Mouse (Mus musculus) thymus, postnatal 14 days (tissue): Measurements from ENCODE around the gene L1td1.
A peak's percentile ranks its signal among the peaks of the same experiment; 100 is the strongest.
"Not testable (repeated sequence)": the region's sequence is repeated elsewhere in the genome, so short reads cannot be mapped to it uniquely, and the experiment has no call there.

Source experiments
- DNase-seq: peaks from one replicate; pipeline ENCODE4 v3.0.0; 2021

Gene L1td1

DNA sequence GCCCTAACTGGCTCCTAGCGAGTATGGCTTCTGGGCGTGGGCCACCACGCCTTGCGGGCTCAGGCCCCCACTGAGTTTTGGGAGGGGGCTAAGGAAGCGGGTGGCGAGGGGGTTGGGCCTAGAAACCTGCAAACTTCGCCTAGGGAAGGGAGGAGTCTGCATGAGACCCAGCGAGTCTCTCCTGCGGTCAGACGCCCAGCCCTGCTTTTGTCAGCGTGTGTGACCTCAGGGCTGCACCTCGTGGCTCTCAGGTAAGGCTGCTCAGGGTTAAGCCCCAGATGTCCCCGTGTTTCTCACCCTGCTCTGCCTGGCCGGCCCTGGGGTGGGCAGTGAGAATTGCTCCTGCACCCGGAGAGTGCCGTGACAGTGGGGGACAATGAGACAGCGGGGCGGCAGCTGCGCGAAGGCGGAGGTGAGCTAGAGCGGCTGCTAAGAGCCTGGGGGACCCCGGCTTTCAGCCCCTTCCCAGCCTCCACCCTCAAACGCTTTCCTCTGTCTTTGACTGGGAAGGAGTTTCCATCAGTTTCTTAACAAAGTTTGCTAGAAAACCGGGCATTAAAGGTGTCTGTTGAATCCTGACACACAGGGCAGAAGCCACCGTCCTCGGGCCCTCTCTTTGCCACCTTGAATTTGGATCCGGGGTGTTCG lies at the start of gene L1td1:
TSS of gene L1td1 (plus strand) at position 145 of the 648 bp plus-strand sequence.
- no peak for DNase-seq

GRCm38 (mm10) chr4:98677506-98677905 lies 49.0 kb upstream of the L1td1 start:
- DNase-seq: no peak

- no peak for DNase-seq
Observed at GRCm38 (mm10) chr4:98686678-98687267, 39.8 kb upstream of the L1td1 start.

DNA sequence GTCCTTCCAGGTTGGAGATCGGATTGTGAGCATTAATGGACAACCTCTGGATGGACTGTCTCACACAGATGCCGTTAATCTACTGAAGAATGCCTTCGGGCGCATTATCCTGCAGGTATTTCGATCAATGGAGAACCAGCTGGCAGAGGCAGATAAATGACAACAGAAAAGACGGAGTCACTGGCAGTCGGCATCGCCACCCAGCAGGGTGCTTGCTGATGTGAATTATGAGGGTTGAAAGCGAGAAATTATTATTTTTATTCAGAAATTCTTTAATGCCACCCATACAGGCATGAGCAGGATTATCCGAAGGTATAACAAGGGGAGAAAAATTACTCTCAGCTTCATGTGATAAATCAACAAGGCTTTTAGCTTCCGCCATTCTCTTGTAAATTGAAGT lies 38.4 kb upstream of the L1td1 start:
- no peak for DNase-seq

DNA sequence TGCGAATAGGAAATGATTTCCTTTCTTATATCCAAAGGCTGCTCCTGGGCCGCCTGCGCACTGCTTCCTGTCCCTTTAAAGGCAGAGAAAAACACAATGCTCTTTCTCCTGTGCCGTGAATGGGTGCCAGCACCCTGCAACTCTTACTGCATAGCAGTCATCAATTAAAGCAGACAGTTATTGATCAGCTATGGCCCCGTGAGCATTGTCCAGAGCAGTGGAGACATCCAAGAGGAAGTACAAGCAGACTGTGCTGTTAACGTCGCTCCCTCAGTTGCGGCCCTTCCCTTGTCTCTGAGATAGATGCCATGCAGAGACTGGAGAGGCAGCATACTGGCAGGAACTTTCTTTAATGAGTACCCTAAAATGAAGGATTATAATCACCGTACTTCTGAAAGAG lies 38.0 kb upstream of the L1td1 start:
- DNase-seq: no peak

GRCm38 (mm10) chr4:98689988-98690387 lies 36.5 kb upstream of the L1td1 start:
- DNase-seq: peak; percentile 14

GRCm38 (mm10) chr4:98693465-98694185 lies 32.9 kb upstream of the L1td1 start:
- DNase-seq: no peak

DNA sequence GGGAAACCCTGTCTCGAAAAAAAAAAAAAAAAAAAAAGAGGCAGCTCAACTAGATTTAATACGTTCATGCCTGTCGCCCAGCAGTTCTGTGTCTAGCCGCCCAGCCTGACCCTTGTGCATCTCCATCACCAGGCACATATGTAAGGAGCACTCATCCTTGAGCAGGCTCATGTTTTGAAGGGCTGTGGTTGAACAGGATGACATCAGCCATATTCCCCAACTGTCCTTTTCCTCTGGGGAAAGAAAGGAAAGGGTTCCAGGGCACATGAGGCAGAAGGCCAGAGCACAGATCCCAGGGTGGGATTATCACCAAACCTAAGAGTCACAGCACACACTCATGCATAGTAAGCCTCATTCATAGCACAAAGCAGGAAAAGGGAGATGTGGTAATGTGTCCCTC lies 28.6 kb upstream of the L1td1 start:
- DNase-seq: no peak

DNA sequence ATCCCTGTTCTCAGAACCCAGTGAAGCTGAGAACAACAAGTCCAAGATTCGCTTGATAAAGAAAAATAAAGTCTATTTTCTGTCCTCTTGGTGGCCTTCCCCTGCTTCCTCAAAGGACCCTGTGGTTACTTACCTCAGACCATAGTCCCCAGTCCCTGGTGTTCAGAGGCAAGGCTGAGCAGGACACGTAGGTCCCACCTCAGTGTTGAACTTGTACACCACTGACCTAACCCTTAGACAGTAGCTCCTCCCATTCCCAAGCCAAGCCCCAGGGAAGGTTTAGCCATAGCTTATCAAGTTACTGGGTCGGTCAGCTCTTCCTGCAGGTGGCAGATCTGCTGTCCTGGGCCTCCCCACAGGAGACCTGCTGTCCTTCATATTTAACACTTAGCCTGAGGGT lies 27.6 kb upstream of the L1td1 start:
- DNase-seq: no peak

DNA sequence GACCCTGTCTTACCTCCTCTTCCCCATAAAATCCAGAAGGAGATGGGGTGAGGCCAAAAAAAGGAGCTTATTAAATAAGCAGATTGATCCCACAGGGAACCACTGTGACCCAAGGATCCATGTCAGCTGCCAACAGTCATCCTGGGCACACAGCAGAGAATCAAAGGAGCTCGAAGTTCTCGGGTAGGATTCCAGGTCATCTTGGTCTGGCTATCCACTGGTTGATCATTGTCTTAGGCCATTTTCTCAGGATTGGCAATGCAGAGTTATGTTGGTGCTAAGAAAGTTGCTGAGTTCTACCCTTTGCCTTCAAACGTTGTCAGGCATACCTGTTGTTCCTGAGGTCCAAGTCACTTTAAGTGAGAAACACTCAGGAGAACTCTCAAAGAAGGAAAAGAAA lies 26.4 kb upstream of the L1td1 start:
- DNase-seq: no peak

GRCm38 (mm10) chr4:98702201-98702894 lies 24.2 kb upstream of the L1td1 start:
- peak; percentile 57 for DNase-seq

GRCm38 (mm10) chr4:98710891-98711290 lies 15.6 kb upstream of the L1td1 start:
- DNase-seq: no peak

GRCm38 (mm10) chr4:98717735-98718546 lies 8.6 kb upstream of the L1td1 start:
- no peak for DNase-seq

GRCm38 (mm10) chr4:98718547-98718917 lies 8.0 kb upstream of the L1td1 start:
- no peak for DNase-seq

DNA sequence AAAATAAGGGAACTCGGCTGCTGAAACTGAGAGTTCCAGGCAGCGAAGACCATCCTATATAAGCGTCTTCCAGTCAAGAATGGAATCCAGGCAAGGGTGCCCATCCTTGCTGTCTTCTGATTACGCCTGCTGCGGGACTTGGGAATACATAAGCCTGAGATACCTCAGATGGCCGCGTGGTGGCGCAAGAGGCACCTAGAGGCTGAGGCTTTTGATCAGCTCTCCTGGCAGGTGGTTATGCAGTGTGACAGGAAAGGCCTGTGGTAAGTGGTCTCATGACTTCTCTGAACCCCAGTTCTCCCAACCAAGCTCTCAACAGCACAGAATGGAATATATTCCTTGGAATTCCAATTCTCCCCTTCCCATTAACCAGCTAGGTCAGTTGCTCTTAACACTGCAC lies 4.1 kb upstream of the L1td1 start:
- peak; percentile 76 for DNase-seq

GRCm38 (mm10) chr4:98724682-98725081 lies 1.9 kb upstream of the L1td1 start:
- DNase-seq: not testable (repeated sequence)

GRCm38 (mm10) chr4:98725439-98725838 lies 1.1 kb upstream of the L1td1 start:
- DNase-seq: no peak

DNA sequence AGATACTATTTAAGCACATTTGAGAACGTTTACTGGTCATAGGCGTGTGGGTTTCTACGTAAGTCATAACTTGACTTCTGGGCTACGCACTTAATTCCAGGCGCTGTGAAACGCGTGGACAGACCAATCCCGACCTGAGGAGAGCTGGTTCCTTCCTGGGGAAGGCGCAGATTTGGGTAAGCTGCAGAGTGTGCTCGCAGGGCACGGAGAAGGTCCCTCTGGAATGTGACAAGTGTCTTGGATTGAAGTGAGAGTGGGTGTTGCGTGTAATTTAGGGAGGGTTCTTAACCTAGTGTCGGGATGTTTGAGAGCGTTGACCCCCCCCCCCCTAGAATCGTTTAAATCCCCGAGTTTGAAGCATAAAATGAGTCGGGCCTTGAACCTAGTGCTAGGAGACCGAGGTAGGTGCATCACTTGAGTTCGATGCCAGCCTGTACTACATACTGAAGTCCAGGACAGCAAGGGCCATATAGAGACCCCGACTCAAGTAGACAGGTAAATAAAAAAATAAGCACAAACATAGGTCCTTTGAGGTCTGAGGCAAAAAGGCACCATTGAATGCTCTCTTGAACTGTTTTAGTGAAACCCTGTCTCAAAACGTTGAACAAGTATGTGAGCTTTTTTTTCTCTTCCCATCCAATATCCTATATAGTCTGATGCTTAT lies 893 bp downstream of the L1td1 start:
- no peak for DNase-seq

DNA sequence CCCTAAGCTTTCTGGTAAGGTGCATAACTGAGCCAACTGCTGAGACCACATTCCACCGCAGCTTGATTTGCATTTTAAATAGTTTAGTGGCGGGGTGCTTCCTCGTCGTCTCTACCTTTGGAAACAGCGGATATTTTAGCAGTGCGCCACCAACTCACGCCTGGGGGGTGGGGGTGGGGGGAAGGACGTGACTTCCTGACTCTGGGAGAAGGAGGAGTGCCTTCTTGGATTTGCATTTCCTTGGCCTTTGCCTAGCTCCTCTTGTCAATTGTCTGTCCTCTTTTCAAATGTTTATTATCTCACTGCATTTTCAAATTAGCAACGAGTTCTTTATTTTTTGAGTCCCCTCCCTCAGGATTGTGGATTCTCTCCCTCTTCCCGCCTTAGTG lies 1.4 kb downstream of the L1td1 start:
- no peak for DNase-seq

- no peak for DNase-seq
Observed at GRCm38 (mm10) chr4:98728716-98729115, 2.2 kb downstream of the L1td1 start.

DNA sequence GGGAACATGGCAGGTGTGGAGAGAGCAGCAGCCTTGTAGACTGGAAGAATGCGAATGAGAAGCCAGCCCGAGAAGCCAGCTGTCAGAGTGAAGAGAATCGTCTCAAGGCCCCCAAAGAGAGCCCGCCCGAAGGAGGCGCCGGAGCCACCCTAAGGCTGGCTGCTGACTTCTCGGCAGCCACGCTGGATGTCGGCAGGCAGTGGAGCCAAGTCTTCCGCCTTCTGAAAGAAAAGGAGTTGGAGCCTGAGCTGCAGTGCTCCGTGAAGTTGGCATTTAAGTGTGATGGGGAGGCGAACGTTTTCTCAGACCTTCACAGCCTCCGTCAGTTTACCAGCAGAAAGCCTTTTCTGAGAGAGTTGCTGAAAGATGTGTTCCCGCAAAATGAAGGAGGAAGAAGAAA lies 7.1 kb downstream of the L1td1 start:
- no peak for DNase-seq

- DNase-seq: no peak
Observed at GRCm38 (mm10) chr4:98739753-98740152, 13.2 kb downstream of the L1td1 start.
